9 mouse cellular contexts compared by ENCODE assay signal in the genomic region with DNA sequence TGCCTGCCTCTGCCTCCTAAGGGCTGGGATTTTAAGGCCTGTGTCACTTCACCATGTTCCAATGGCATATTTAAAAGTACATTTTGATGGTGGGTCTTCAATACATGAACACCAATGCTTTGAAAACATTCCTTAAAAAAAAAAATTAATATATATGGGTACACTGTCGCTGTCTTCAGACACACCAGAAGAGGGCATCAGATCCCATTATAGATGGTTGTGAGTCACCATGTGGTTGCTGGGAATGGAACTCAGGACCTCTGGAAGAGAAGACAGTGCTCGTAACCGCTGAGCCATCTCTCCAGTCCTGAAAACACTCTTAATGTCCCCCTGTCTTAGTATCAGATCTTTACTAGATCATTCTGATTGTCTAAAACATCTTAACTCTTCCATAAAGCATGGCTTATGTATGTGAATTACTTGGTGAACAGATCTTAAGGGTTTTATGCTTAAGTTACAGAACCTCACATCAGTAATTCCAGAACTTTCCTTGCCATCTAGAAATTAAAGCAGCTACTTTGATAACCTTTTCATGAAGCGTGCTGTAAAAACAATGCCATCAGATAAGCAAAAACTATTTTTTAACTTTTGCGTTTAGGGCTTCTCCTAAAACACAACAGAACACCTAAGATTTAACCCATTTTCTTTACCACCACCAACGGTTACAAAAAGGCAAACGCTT. TPM values are rescaled to one million over a fixed set of nuclear protein-coding genes. Genes with fewer than 3 reads are reported as not detected.
DNase-seq lines count a peak whose midpoint lies in the region; ATAC-seq and TF ChIP-seq lines count a peak whose summit lies in the region.
"Had no signal": no experiment of that assay in that cellular context is flagged by ENCODE, and none has a peak within 500 bp of the region (broad histone marks: within the 10 kb centered on the region; RNA-seq: fewer than 3 reads in every experiment).

No protein-coding gene starts in this region.

- WGBS in kidney, embryonic 14.5 days = 29% methylated on average over 7 of the region's 7 CpGs
- 21% methylated on average over 7 of the region's 7 CpGs for WGBS in bone marrow, adult 2 months
- 40% methylated on average over 7 of the region's 7 CpGs for WGBS in hindbrain, embryonic 13.5 days
- WGBS in midbrain, embryonic 14.5 days = 42% methylated on average over 7 of the region's 7 CpGs

- TF ChIP-seq CTCF in bone marrow, adult 2 months (IDR thresholded peaks at IDR 0.05; ENCODE audit: control insufficient read depth, insufficient read depth, low read length) = no peak

- peak overlapping the region; percentile 54 for H3K4me2 ChIP-seq in kidney, embryonic 14.5 days (replicated peaks; ENCODE audit: low read depth, low read length)
- H3K4me2 ChIP-seq in hindbrain, embryonic 13.5 days = peak overlapping the region; percentile 63
- peak overlapping the region; percentile 65 for H3K4me2 ChIP-seq in midbrain, embryonic 14.5 days (ENCODE audit: low read length)

- H3K27ac ChIP-seq in kidney, embryonic 14.5 days (ENCODE audit: low read depth, low read length) = peak overlapping the region; percentile 95; the same call in 1 of the 2 replicates
- H3K27ac ChIP-seq in bone marrow, adult 2 months (ENCODE audit: control insufficient read depth, insufficient read depth, low read depth, low read length, poor library complexity) = no peak overlapping the region
- no peak overlapping the region for H3K27ac ChIP-seq in hindbrain, embryonic 13.5 days
- peak overlapping the region; percentile 97; the same call in 1 of the 2 replicates for H3K27ac ChIP-seq in midbrain, embryonic 14.5 days (replicated peaks; ENCODE audit: low read depth, low read length)

- peak overlapping the region; percentile 86 for H3K4me3 ChIP-seq in kidney, embryonic 14.5 days (ENCODE audit: low read length)
- peak overlapping the region; percentile 100 for H3K4me3 ChIP-seq in bone marrow, adult 2 months (replicated peaks; ENCODE audit: control insufficient read depth, low read depth, low read length)
- peak overlapping the region; percentile 96 for H3K4me3 ChIP-seq in hindbrain, embryonic 13.5 days
- peak overlapping the region; percentile 82 for H3K4me3 ChIP-seq in midbrain, embryonic 14.5 days (replicated peaks; ENCODE audit: low read depth, low read length)

- no peaks in the 10 kb centered on the region for H3K9me3 ChIP-seq in kidney, embryonic 14.5 days (ENCODE audit: control insufficient read depth, low read length)
- H3K9me3 ChIP-seq in hindbrain, embryonic 13.5 days = no peaks in the 10 kb centered on the region
- H3K9me3 ChIP-seq in midbrain, embryonic 14.5 days (ENCODE audit: control insufficient read depth, low read length) = no peaks in the 10 kb centered on the region

- no peak for ATAC-seq in kidney, embryonic 14.5 days (ENCODE audit: low FRiP score, low TSS enrichment)
- no peak for ATAC-seq in hindbrain, embryonic 13.5 days (ENCODE audit: low FRiP score)
- no peak for ATAC-seq in midbrain, embryonic 14.5 days (ENCODE audit: low FRiP score, low TSS enrichment)

- peak overlapping the region; percentile 96 for H3K9ac ChIP-seq in kidney, embryonic 14.5 days (ENCODE audit: low read depth, low read length)
- H3K9ac ChIP-seq in hindbrain, embryonic 13.5 days = peak overlapping the region; percentile 97
- H3K9ac ChIP-seq in midbrain, embryonic 14.5 days (replicated peaks; ENCODE audit: low read length) = peak overlapping the region; percentile 94

- no peaks in the 10 kb centered on the region for H3K27me3 ChIP-seq in kidney, embryonic 14.5 days (ENCODE audit: control insufficient read depth, insufficient read depth, low read length)
- no peaks in the 10 kb centered on the region for H3K27me3 ChIP-seq in hindbrain, embryonic 13.5 days
- H3K27me3 ChIP-seq in midbrain, embryonic 14.5 days (ENCODE audit: control insufficient read depth, insufficient read depth, low read length) = no peaks in the 10 kb centered on the region

- no peak for TF ChIP-seq POLR2A in bone marrow, adult 2 months (IDR thresholded peaks at IDR 0.05; ENCODE audit: borderline replicate concordance, control insufficient read depth, low read depth, low read length)

- no peak for DNase-seq in kidney, adult 9 months
- no peak for DNase-seq in midbrain, embryonic 14.5 days
- DNase-seq in embryo, embryonic 10 days (ENCODE audit: low spot score) = no peak
- DNase-seq in urinary bladder, postnatal 14 days (ENCODE audit: low spot score) = no peak
- DNase-seq in cerebellum, adult 18-20 months = no peak
- DNase-seq: kidney, adult 11 months had no signal

- peaks cover 21% of the 10 kb centered on the region for H3K36me3 ChIP-seq in kidney, embryonic 14.5 days (ENCODE audit: control insufficient read depth, insufficient read depth, low read length)
- H3K36me3 ChIP-seq in hindbrain, embryonic 13.5 days = peaks cover 19% of the 10 kb centered on the region
- peaks cover 20% of the 10 kb centered on the region for H3K36me3 ChIP-seq in midbrain, embryonic 14.5 days (ENCODE audit: control insufficient read depth, insufficient read depth, low read length)

- peaks cover 13% of the 10 kb centered on the region for H3K4me1 ChIP-seq in kidney, embryonic 14.5 days (ENCODE audit: control insufficient read depth, insufficient read depth, low read length)
- H3K4me1 ChIP-seq in bone marrow, adult 2 months (ENCODE audit: control insufficient read depth, insufficient read depth, low read length) = peaks cover 4% of the 10 kb centered on the region; the same call in 1 of the 2 replicates
- peaks cover 31% of the 10 kb centered on the region for H3K4me1 ChIP-seq in hindbrain, embryonic 13.5 days (replicated peaks)
- peaks cover 24% of the 10 kb centered on the region for H3K4me1 ChIP-seq in midbrain, embryonic 14.5 days (ENCODE audit: control insufficient read depth, insufficient read depth, low read length)

RNA-seq across cellular contexts. Expression of gene Zfp706, which starts 1.6 kb away (rescaled TPM):
- 344 and 424 TPM in 2 replicates for polyA plus RNA-seq in kidney, embryonic 14.5 days (2014; fragmentation: Nextera tagmentation; extraction: Ambion mirVana)
- 36.3 and 63.7 TPM in 2 replicates for polyA plus RNA-seq in bone marrow, adult 2 months (2011; ENCODE audit: insufficient read depth, insufficient read length, low replicate concordance, missing spikeins)
- 446 and 459 TPM in 2 replicates for polyA plus RNA-seq in hindbrain, embryonic 13.5 days (2015; fragmentation: Nextera tagmentation; extraction: Ambion mirVana)
- polyA plus RNA-seq in midbrain, embryonic 14.5 days (2014; fragmentation: Nextera tagmentation; extraction: Ambion mirVana) = 416 and 455 TPM in 2 replicates

Comparison
In these comparisons a context has a peak if more than half of its experiments do, and no peak if none do; other contexts are left out.
1. H3K27ac ChIP-seq: peak in kidney, embryonic 14.5 days (single experiment) and midbrain, embryonic 14.5 days (single experiment); none in bone marrow, adult 2 months (single experiment) and hindbrain, embryonic 13.5 days (single experiment).
2. Peak in every context shown above with its lines, with median percentiles within 50 percentile points of each other: H3K4me2 ChIP-seq, H3K4me3 ChIP-seq and H3K9ac ChIP-seq.